Mouse (Mus musculus): ENCODE measurements around the gene Morn4. TPM values are rescaled to one million over a fixed set of nuclear protein-coding genes. Genes with fewer than 3 reads are reported as not detected.
A peak's percentile ranks its signal among the peaks of the same experiment; 100 is the strongest.
"Not testable (repeated sequence)": the region's sequence is repeated elsewhere in the genome, so short reads cannot be mapped to it uniquely, and the experiment has no call there.

The Morn4 gene
- polyA plus RNA-seq, 1 experiment from 2014 or later, result 46.2 TPM

DNA sequence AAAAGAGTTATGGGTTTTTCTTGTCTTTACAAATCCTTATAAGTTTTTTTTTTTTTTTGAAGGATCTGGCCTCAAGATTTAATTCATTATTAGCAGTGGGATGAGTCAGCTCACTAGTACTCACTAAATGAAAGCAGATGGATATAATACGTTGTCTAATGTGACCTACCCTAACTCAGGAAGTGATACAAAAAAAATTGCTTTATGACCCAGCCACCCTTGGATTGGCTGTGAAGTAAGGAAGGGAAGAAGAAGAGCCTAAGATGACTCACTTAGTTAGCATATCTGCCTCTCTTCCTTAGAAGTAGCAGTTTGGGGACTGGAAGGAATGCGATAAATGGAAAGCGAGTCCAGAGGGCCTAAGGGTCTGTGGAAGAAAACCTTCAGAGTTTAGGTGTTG lies 13.2 kb upstream of the Morn4 start:
- Histone ChIP-seq H3K27ac (replicated peaks; ENCODE audit: low read depth, low read length) (no peak overlapping the region), H3K4me3 (ENCODE audit: low read depth, low read length) (no peak overlapping the region), H3K9ac (ENCODE audit: low read length) (no peak overlapping the region), H3K9me3 (ENCODE audit: control insufficient read depth, low read length) (no peaks in the 10 kb centered on the region), H3K4me1 (ENCODE audit: control insufficient read depth, insufficient read depth, low read length) (no peaks in the 10 kb centered on the region), H3K4me2 (ENCODE audit: low read depth, severe bottlenecking) (no peak overlapping the region), H3K27me3 (ENCODE audit: control insufficient read depth, insufficient read depth, low read length) (no peaks in the 10 kb centered on the region), H3K36me3 (ENCODE audit: control insufficient read depth, insufficient read depth, low read length) (peaks cover 7% of the 10 kb centered on the region; the same call in 1 of the 2 replicates)
- 78% methylated on average over 3 of the region's 3 CpGs for WGBS
- ATAC-seq (ENCODE audit: insufficient number of reproducible peaks, low FRiP score, low TSS enrichment, low read depth) (no peak), DNase-seq (ENCODE audit: low spot score) (no peak)

DNA sequence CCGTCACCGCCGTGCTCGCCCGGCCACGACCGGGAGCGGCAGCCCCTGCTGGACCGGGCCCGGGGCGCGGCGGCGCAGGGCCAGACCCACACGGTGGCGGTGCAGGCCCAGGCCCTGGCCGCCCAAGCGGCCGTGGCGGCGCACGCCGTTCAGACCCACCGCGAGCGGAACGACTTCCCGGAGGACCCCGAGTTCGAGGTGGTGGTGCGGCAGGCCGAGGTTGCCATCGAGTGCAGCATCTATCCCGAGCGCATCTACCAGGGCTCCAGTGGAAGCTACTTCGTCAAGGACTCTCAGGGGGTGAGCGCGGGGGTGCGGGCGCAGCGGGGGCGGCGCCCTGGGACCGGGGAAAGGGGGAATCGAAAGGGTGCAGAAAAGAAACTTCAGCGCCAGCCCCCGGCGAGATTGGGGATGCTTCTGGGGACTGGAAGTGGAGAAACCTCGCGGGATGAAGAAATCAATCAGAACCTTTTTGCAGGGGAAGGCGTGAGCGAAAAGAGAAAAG lies 4.5 kb upstream of the Morn4 start:
- ATAC-seq (ENCODE audit: insufficient number of reproducible peaks, low FRiP score, low TSS enrichment, low read depth), result peak; percentile 63
- under 1% methylated on average over 36 of the region's 52 CpGs for WGBS

DNA sequence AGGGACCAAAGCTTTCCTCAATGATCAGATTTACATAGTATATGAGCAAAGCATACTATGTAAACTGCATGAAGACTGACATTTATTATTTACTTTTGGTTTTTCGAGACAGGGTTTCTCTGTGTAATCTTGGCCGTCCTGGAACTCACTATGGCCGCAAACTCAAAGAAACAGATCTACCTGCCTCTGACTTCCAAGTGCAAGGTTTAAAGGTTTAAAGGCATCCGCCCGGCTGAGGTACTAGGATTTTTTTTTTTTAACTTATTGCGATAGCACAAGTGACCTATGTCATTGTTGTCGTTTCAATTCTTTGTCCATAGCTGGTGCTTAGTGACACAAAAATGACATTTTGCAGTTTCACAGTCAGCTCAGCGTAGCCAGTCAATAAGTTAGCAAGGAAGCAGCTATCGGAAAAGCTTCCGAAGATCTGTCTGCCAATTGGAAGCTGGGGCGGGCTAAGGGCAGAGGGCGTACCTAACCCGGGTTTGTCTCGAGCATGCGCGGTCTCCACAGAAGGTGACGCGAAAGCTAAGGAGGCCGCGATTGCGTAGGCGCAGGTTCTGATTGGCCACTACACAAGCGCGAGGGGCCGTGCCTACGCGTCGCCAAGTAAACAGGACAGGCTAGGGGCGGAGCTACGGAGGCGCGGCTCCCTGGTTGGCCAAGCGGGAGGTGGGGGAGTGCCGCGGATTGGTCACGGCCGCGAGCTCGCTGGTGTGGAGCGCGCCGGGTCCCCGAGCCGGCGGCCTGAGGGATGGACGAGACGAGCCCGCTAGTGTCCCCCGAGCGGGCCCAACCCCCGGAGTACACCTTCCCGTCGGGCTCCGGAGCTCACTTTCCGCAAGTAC lies 3.8 kb upstream of the Morn4 start, which contains the start of gene Pi4k2a:
Gene Pi4k2a, plus strand, starts transcription at position 723 of the 848 bp plus-strand sequence.
- Histone ChIP-seq H3K27me3 (ENCODE audit: control insufficient read depth, insufficient read depth, low read length) (no peaks in the 10 kb centered on the region), H3K9me3 (ENCODE audit: control insufficient read depth, low read length) (no peaks in the 10 kb centered on the region), H3K4me3 (ENCODE audit: low read depth, low read length) (peak within 1 kb of the TSS; percentile 93), H3K36me3 (ENCODE audit: control insufficient read depth, insufficient read depth, low read length) (no peaks in the 10 kb centered on the region), H3K4me1 (ENCODE audit: control insufficient read depth, insufficient read depth, low read length) (peaks cover 9% of the 10 kb centered on the region; the same call in 1 of the 2 replicates), H3K27ac (replicated peaks; ENCODE audit: low read depth, low read length) (peak within 1 kb of the TSS; percentile 59), H3K4me2 (ENCODE audit: low read depth, severe bottlenecking) (peak within 1 kb of the TSS; percentile 81), H3K9ac (ENCODE audit: low read length) (peak within 1 kb of the TSS; percentile 78)
- ATAC-seq (ENCODE audit: insufficient number of reproducible peaks, low FRiP score, low TSS enrichment, low read depth) (peak; percentile 98), DNase-seq (ENCODE audit: low spot score) (peak; percentile 98)
- WGBS, result 1% methylated on average over 54 of the region's 55 CpGs

More for the DNA sequence above, 4.5 kb upstream of the Morn4 start:
- Histone ChIP-seq H3K36me3 (ENCODE audit: control insufficient read depth, insufficient read depth, low read length) (no peaks in the 10 kb centered on the region), H3K4me2 (ENCODE audit: low read depth, severe bottlenecking) (peak overlapping the region; percentile 81), H3K4me3 (ENCODE audit: low read depth, low read length) (peak overlapping the region; percentile 93), H3K4me1 (ENCODE audit: control insufficient read depth, insufficient read depth, low read length) (peaks cover 9% of the 10 kb centered on the region; the same call in 1 of the 2 replicates), H3K9me3 (ENCODE audit: control insufficient read depth, low read length) (no peaks in the 10 kb centered on the region), H3K27ac (replicated peaks; ENCODE audit: low read depth, low read length) (peak overlapping the region; percentile 59; the same call in 1 of the 2 replicates), H3K9ac (ENCODE audit: low read length) (peak overlapping the region; percentile 78), H3K27me3 (ENCODE audit: control insufficient read depth, insufficient read depth, low read length) (no peaks in the 10 kb centered on the region)
- no peak for DNase-seq (ENCODE audit: low spot score)

DNA sequence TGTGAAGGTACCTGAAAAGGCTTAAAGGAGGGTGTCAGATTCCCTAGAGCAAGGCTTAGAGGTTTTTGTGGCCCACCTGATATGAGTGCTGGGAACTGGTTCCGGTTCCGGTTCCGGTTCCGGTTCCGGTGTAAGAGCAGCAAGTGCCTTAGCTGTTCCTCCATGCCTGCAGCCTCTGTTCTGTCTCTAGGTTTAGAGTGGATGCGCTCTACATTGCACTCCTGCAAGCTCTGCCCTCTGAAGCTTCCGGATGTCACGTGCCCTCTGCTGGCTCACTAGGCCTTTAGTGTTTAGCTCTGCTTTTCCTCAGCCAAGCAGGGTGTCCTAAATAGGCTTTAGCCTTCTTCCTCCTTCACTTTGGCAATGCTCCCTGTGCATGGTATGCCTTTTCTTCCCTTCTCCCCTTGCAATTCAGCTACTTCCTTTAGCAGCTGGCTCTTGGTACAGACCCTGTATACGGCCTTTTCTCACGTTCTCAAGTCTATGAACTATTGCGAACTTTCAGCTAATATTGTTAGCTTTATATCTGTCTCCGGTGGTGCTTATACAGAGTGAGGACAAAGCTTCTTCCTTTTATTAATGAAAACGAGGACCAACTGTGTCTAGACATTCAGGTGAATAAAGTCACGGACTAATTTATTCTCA lies 3.1 kb upstream of the Morn4 start:
- 25% methylated on average over 14 of the region's 14 CpGs for WGBS
- Histone ChIP-seq H3K4me2 (ENCODE audit: low read depth, severe bottlenecking) (peak overlapping the region; percentile 81), H3K9me3 (ENCODE audit: control insufficient read depth, low read length) (no peaks in the 10 kb centered on the region), H3K27ac (replicated peaks; ENCODE audit: low read depth, low read length) (peak overlapping the region; percentile 32; the same call in 1 of the 2 replicates), H3K27me3 (ENCODE audit: control insufficient read depth, insufficient read depth, low read length) (no peaks in the 10 kb centered on the region), H3K36me3 (ENCODE audit: control insufficient read depth, insufficient read depth, low read length) (no peaks in the 10 kb centered on the region), H3K4me3 (ENCODE audit: low read depth, low read length) (peak overlapping the region; percentile 93; the same call in 1 of the 2 replicates), H3K4me1 (ENCODE audit: control insufficient read depth, insufficient read depth, low read length) (peaks cover 9% of the 10 kb centered on the region; the same call in 1 of the 2 replicates), H3K9ac (ENCODE audit: low read length) (no peak overlapping the region)
- DNase-seq (ENCODE audit: low spot score), result peak; percentile 55
- ATAC-seq (ENCODE audit: insufficient number of reproducible peaks, low FRiP score, low TSS enrichment, low read depth), result no peak

DNA sequence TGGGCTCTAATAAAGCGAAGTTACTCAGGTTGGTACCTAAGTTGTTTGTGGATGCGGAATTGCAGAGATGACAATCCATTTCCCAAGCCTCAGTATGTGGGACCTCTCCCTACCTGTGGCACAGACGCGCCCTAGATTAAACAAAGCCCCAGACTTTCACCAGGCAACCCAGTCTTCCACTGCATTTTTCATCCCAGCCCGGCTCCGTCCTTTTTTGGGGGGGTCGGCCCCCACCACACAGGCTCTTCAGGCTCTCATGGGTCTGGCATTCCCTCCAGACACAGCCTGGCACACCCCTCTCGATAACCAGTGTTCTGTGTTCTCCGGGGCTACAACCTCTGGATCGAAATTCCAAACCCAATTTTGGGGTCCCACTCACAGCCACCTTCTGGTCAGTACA lies 467 bp downstream of the Morn4 start:
- peak overlapping the region; percentile 86 for H3K4me2 ChIP-seq (ENCODE audit: low read depth, severe bottlenecking)
- no peaks in the 10 kb centered on the region for H3K9me3 ChIP-seq (ENCODE audit: control insufficient read depth, low read length)
- ATAC-seq (ENCODE audit: insufficient number of reproducible peaks, low FRiP score, low TSS enrichment, low read depth), result no peak
- 9% methylated on average over 10 of the region's 10 CpGs for WGBS
- no peaks in the 10 kb centered on the region for H3K27me3 ChIP-seq (ENCODE audit: control insufficient read depth, insufficient read depth, low read length)
- H3K4me1 ChIP-seq (ENCODE audit: control insufficient read depth, insufficient read depth, low read length), result peaks cover 6% of the 10 kb centered on the region; the same call in 1 of the 2 replicates
- no peak for DNase-seq (ENCODE audit: low spot score)
- H3K36me3 ChIP-seq (ENCODE audit: control insufficient read depth, insufficient read depth, low read length), result no peaks in the 10 kb centered on the region
- H3K27ac ChIP-seq (replicated peaks; ENCODE audit: low read depth, low read length), result no peak overlapping the region
- H3K9ac ChIP-seq (ENCODE audit: low read length), result peak overlapping the region; percentile 74
- peak overlapping the region; percentile 75 for H3K4me3 ChIP-seq (ENCODE audit: low read depth, low read length)

DNA sequence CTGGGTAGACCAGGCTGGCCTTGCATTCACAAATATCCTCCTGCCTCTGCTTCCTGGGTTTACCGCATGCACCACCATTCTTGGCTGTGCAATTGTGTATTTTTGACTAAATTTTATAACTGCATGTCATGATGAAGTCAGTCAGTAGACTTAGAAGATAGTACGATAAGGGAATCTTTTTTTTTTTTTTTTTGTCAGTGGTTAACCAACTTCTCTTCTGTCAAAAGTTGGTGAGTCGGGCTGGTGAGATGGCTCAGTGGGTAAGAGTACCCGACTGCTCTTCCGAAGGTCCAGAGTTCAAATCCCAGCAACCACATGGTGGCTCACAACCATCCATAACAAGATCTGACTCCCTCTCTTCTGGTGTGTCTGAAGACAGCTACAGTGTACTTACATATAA lies 4.5 kb downstream of the Morn4 start:
- WGBS, result 95% methylated on average over 5 of the region's 5 CpGs
- not testable (repeated sequence) for DNase-seq (ENCODE audit: low spot score); H3K4me3 ChIP-seq (ENCODE audit: low read depth, low read length); H3K9me3 ChIP-seq (ENCODE audit: control insufficient read depth, low read length); H3K9ac ChIP-seq (ENCODE audit: low read length); H3K27ac ChIP-seq (replicated peaks; ENCODE audit: low read depth, low read length); H3K4me1 ChIP-seq (ENCODE audit: control insufficient read depth, insufficient read depth, low read length); H3K4me2 ChIP-seq (ENCODE audit: low read depth, severe bottlenecking); H3K27me3 ChIP-seq (ENCODE audit: control insufficient read depth, insufficient read depth, low read length); ATAC-seq (ENCODE audit: insufficient number of reproducible peaks, low FRiP score, low TSS enrichment, low read depth); H3K36me3 ChIP-seq (ENCODE audit: control insufficient read depth, insufficient read depth, low read length)

DNA sequence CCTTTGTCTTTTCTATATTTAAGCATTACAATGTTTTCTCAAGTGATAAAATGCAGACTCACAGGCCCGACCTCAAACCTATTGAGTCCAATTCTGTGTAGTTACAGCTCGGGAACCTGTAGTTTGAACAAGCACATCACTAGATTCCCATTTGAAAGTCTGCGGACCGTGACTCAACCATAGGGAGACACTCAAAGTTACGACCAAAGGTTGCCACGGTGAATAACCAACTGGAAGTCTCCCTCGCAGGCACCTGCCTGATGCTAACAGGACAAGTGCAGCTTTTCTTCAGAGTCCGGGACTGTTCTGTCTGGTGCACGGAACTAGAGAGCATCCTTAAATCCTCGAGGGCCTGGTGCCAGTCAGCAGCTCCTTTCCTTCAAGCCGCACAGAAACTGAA lies 5.7 kb downstream of the Morn4 start:
- 88% methylated on average over 11 of the region's 11 CpGs for WGBS
- Histone ChIP-seq H3K4me3 (ENCODE audit: low read depth, low read length) (no peak overlapping the region), H3K36me3 (ENCODE audit: control insufficient read depth, insufficient read depth, low read length) (no peaks in the 10 kb centered on the region; the same call in none of the 2 replicates), H3K4me1 (ENCODE audit: control insufficient read depth, insufficient read depth, low read length) (no peaks in the 10 kb centered on the region), H3K27ac (replicated peaks; ENCODE audit: low read depth, low read length) (no peak overlapping the region), H3K9me3 (ENCODE audit: control insufficient read depth, low read length) (no peaks in the 10 kb centered on the region), H3K27me3 (ENCODE audit: control insufficient read depth, insufficient read depth, low read length) (no peaks in the 10 kb centered on the region), H3K9ac (ENCODE audit: low read length) (no peak overlapping the region), H3K4me2 (ENCODE audit: low read depth, severe bottlenecking) (no peak overlapping the region)
- no peak for DNase-seq (ENCODE audit: low spot score)
- ATAC-seq (ENCODE audit: insufficient number of reproducible peaks, low FRiP score, low TSS enrichment, low read depth), result no peak

DNA sequence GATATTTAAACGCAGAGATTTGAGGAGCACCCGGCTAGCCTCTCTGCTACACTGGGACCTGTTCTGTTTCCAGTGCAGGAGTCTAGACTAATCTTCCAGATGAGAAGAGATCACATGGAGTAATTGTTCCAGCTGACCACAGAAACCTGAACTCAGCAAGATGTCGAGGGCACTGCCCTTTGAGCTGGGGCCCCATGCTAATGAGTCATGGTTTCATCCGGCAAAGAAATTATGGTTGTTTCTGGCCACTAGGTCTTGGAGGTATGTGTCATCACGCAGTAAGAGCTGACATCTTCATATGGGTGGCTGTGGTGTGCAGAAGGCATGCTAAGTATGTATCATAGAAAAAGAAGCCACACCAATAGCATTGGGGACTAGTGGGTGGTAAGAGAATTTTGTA lies 6.2 kb downstream of the Morn4 start:
- Histone ChIP-seq H3K4me2 (ENCODE audit: low read depth, severe bottlenecking) (no peak overlapping the region), H3K4me3 (ENCODE audit: low read depth, low read length) (no peak overlapping the region), H3K9me3 (ENCODE audit: control insufficient read depth, low read length) (no peaks in the 10 kb centered on the region), H3K27ac (replicated peaks; ENCODE audit: low read depth, low read length) (no peak overlapping the region), H3K9ac (ENCODE audit: low read length) (no peak overlapping the region), H3K36me3 (ENCODE audit: control insufficient read depth, insufficient read depth, low read length) (no peaks in the 10 kb centered on the region; the same call in none of the 2 replicates), H3K4me1 (ENCODE audit: control insufficient read depth, insufficient read depth, low read length) (no peaks in the 10 kb centered on the region), H3K27me3 (ENCODE audit: control insufficient read depth, insufficient read depth, low read length) (no peaks in the 10 kb centered on the region)
- no peak for DNase-seq (ENCODE audit: low spot score)
- WGBS, result 81% methylated on average over 5 of the region's 5 CpGs
- ATAC-seq (ENCODE audit: insufficient number of reproducible peaks, low FRiP score, low TSS enrichment, low read depth), result no peak
